11 mouse cellular contexts compared by ENCODE assay signal in genomic region chr1:93756154-93756553, GRCm38 (mm10). TPM values are rescaled to one million over a fixed set of nuclear protein-coding genes. Genes with fewer than 3 reads are reported as not detected.
DNase-seq lines count a peak whose midpoint lies in the region; ATAC-seq and TF ChIP-seq lines count a peak whose summit lies in the region.
"Had no signal": no experiment of that assay in that cellular context is flagged by ENCODE, and none has a peak within 500 bp of the region (broad histone marks: within the 10 kb centered on the region; RNA-seq: fewer than 3 reads in every experiment).

No protein-coding gene starts in this region.

- no peaks in the 10 kb centered on the region for H3K36me3 ChIP-seq in heart, postnatal 0 days (replicated peaks; ENCODE audit: control insufficient read depth, insufficient read depth, low read length)
- no peaks in the 10 kb centered on the region for H3K36me3 ChIP-seq in heart, embryonic 10.5 days
- H3K36me3 ChIP-seq in forebrain, embryonic 16.5 days (ENCODE audit: control insufficient read depth, insufficient read depth): no peaks in the 10 kb centered on the region

- H3K4me3 ChIP-seq in heart, postnatal 0 days (ENCODE audit: low read depth, low read length): no peak overlapping the region
- H3K4me3 ChIP-seq in heart, embryonic 10.5 days: no peak overlapping the region
- H3K4me3 ChIP-seq in forebrain, embryonic 16.5 days (replicated peaks; ENCODE audit: low read length): no peak overlapping the region

- H3K27me3 ChIP-seq in heart, postnatal 0 days (ENCODE audit: control insufficient read depth, insufficient read depth, low read length): no peaks in the 10 kb centered on the region
- no peaks in the 10 kb centered on the region for H3K27me3 ChIP-seq in heart, embryonic 10.5 days (ENCODE audit: insufficient read depth, poor library complexity, severe bottlenecking)
- no peaks in the 10 kb centered on the region for H3K27me3 ChIP-seq in forebrain, embryonic 16.5 days (replicated peaks; ENCODE audit: control insufficient read depth, insufficient read depth, low read length)

- H3K9me3 ChIP-seq in heart, postnatal 0 days (replicated peaks; ENCODE audit: control insufficient read depth, low read length): no peaks in the 10 kb centered on the region
- no peaks in the 10 kb centered on the region for H3K9me3 ChIP-seq in heart, embryonic 10.5 days
- no peaks in the 10 kb centered on the region for H3K9me3 ChIP-seq in forebrain, embryonic 16.5 days (ENCODE audit: control insufficient read depth, low read length)

- TF ChIP-seq CTCF in heart, postnatal 0 days (IDR thresholded peaks at IDR 0.05; ENCODE audit: low read depth): no peak

- peaks cover 12% of the 10 kb centered on the region; the same call in 1 of the 2 replicates for H3K4me1 ChIP-seq in heart, postnatal 0 days (ENCODE audit: control insufficient read depth, insufficient read depth)
- H3K4me1 ChIP-seq in heart, embryonic 10.5 days: 0 out of 2 replicates have a peak, but pooled peaks cover 3% of the 10 kb centered on the region
- peaks cover 22% of the 10 kb centered on the region for H3K4me1 ChIP-seq in forebrain, embryonic 16.5 days (replicated peaks; ENCODE audit: control insufficient read depth, insufficient read depth, low read length)

- H3K4me2 ChIP-seq in heart, postnatal 0 days (ENCODE audit: low read depth, low read length): peak overlapping the region; percentile 67; the same call in 1 of the 2 replicates
- peak overlapping the region; percentile 68; the same call in 1 of the 2 replicates for H3K4me2 ChIP-seq in forebrain, embryonic 16.5 days (ENCODE audit: low read length)

- H3K9ac ChIP-seq in heart, postnatal 0 days (replicated peaks; ENCODE audit: low read depth, low read length): no peak overlapping the region
- H3K9ac ChIP-seq in forebrain, embryonic 16.5 days (replicated peaks; ENCODE audit: low read depth, low read length): no peak overlapping the region

- no peak overlapping the region for H3K27ac ChIP-seq in heart, postnatal 0 days (ENCODE audit: low read depth)
- no peak overlapping the region for H3K27ac ChIP-seq in heart, embryonic 10.5 days
- H3K27ac ChIP-seq in forebrain, embryonic 16.5 days (ENCODE audit: low read length): no peak overlapping the region

- TF ChIP-seq EP300 in heart, postnatal 0 days (IDR thresholded peaks at IDR 0.05; ENCODE audit: low read depth): no peak

- no peak for ATAC-seq in heart, postnatal 0 days (ENCODE audit: insufficient read depth, low read depth)
- ATAC-seq in forebrain, embryonic 16.5 days: no peak
- peak; percentile 36 for ATAC-seq in megakaryocyte progenitor cell, adult 5-6 weeks (replicated peaks; ENCODE audit: poor library complexity)

- DNase-seq in heart, postnatal 0 days (ENCODE audit: low spot score): no peak
- no peak for DNase-seq in heart, embryonic 10.5 days (ENCODE audit: low spot score)
- peak; percentile 70 for DNase-seq in c-Kit-positive CD71-positive TER-119-positive erythroid progenitor cells, embryonic 14.5 days (ENCODE audit: low spot score)
- DNase-seq in adrenal gland, adult 2 months: no peak
- no peak for DNase-seq in adrenal gland, adult 18-20 months (ENCODE audit: low spot score in 2 of 2)
- DNase-seq in heart, adult 9 months (ENCODE audit: low spot score in 2 of 2): no peak
- DNase-seq: cerebellum, adult 11 months; kidney, postnatal 25 days; lung, postnatal 36 days had no signal

RNA-seq across cellular contexts. Expression of gene Thap4, which starts 1.5 kb away (rescaled TPM):
- total RNA-seq in heart, postnatal 0 days (2014; rRNA removed; ENCODE audit: low replicate concordance): 57.2 and 81.4 TPM in 2 replicates
- 53.9 and 56.7 TPM in 2 replicates for polyA plus RNA-seq in heart, postnatal 0 days (2015; fragmentation: Nextera tagmentation; extraction: Ambion mirVana)
- polyA plus RNA-seq in heart, embryonic 10.5 days (2016; fragmentation: Nextera tagmentation; extraction: Ambion mirVana): 42.9 and 56.5 TPM in 2 replicates
- polyA plus RNA-seq in forebrain, embryonic 16.5 days (2015; fragmentation: Nextera tagmentation; extraction: Ambion mirVana): 47.5 and 50.2 TPM in 2 replicates
- 40.9 and 47.0 TPM in 2 replicates for total RNA-seq in megakaryocyte progenitor cell, adult 5-6 weeks (2015)
- 21.0 and 26.2 TPM in 2 replicates for total RNA-seq in megakaryocyte progenitor cell, adult 5-6 weeks (2017)
- 10 to 100 TPM; 49.2 to 52.0 TPM for total RNA-seq in adrenal gland, adult 2 months (2021)
- polyA plus RNA-seq in adrenal gland, adult 2 months (2012; rRNA removed): 44.0 and 45.1 TPM in 2 replicates
- total RNA-seq in adrenal gland, adult 18-20 months (2021): 10 to 100 TPM; 46.3 to 52.4 TPM

RNA-seq across cellular contexts. Expression of gene Atg4b, which starts 4.9 kb away (rescaled TPM):
- 22.3 and 47.8 TPM in 2 replicates for total RNA-seq in heart, postnatal 0 days (2014; rRNA removed; ENCODE audit: low replicate concordance)
- polyA plus RNA-seq in heart, postnatal 0 days (2015; fragmentation: Nextera tagmentation; extraction: Ambion mirVana): 50.3 and 61.1 TPM in 2 replicates
- polyA plus RNA-seq in heart, embryonic 10.5 days (2016; fragmentation: Nextera tagmentation; extraction: Ambion mirVana): 69.3 and 78.3 TPM in 2 replicates
- 104 and 108 TPM in 2 replicates for polyA plus RNA-seq in forebrain, embryonic 16.5 days (2015; fragmentation: Nextera tagmentation; extraction: Ambion mirVana)
- total RNA-seq in megakaryocyte progenitor cell, adult 5-6 weeks (2015): 17.6 and 21.0 TPM in 2 replicates
- 50.7 and 58.5 TPM in 2 replicates for total RNA-seq in megakaryocyte progenitor cell, adult 5-6 weeks (2017)
- 10 to 100 TPM; 73.5 to 87.9 TPM for total RNA-seq in adrenal gland, adult 2 months (2021)
- 43.7 and 50.8 TPM in 2 replicates for polyA plus RNA-seq in adrenal gland, adult 2 months (2012; rRNA removed)
- total RNA-seq in adrenal gland, adult 18-20 months (2021): 10 to 100 TPM; 82.7 to 85.3 TPM

RNA-seq across cellular contexts. Expression of gene Dtymk, which starts 45.6 kb away (rescaled TPM):
- total RNA-seq in heart, postnatal 0 days (2014; rRNA removed; ENCODE audit: low replicate concordance): 45.6 and 58.7 TPM in 2 replicates
- polyA plus RNA-seq in heart, postnatal 0 days (2015; fragmentation: Nextera tagmentation; extraction: Ambion mirVana): 86.7 and 94.8 TPM in 2 replicates
- 214 and 261 TPM in 2 replicates for polyA plus RNA-seq in heart, embryonic 10.5 days (2016; fragmentation: Nextera tagmentation; extraction: Ambion mirVana)
- 180 and 189 TPM in 2 replicates for polyA plus RNA-seq in forebrain, embryonic 16.5 days (2015; fragmentation: Nextera tagmentation; extraction: Ambion mirVana)
- total RNA-seq in megakaryocyte progenitor cell, adult 5-6 weeks (2015): 234 TPM in 2 replicates
- 229 and 230 TPM in 2 replicates for total RNA-seq in megakaryocyte progenitor cell, adult 5-6 weeks (2017)
- 10 to 100 TPM; 50.6 to 66.3 TPM for total RNA-seq in adrenal gland, adult 2 months (2021)
- polyA plus RNA-seq in adrenal gland, adult 2 months (2012; rRNA removed): 43.2 and 44.5 TPM in 2 replicates
- 10 to 100 TPM; 54.6 to 57.5 TPM for total RNA-seq in adrenal gland, adult 18-20 months (2021)

RNA-seq across cellular contexts. Expression of gene Ing5, which starts 47.6 kb away (rescaled TPM):
- total RNA-seq in heart, postnatal 0 days (2014; rRNA removed; ENCODE audit: low replicate concordance): 5.1 and 9.9 TPM in 2 replicates
- 5.8 and 6.4 TPM in 2 replicates for polyA plus RNA-seq in heart, postnatal 0 days (2015; fragmentation: Nextera tagmentation; extraction: Ambion mirVana)
- polyA plus RNA-seq in heart, embryonic 10.5 days (2016; fragmentation: Nextera tagmentation; extraction: Ambion mirVana): 20.3 and 21.1 TPM in 2 replicates
- 11.9 and 12.3 TPM in 2 replicates for polyA plus RNA-seq in forebrain, embryonic 16.5 days (2015; fragmentation: Nextera tagmentation; extraction: Ambion mirVana)
- 9.0 and 10.2 TPM in 2 replicates for total RNA-seq in megakaryocyte progenitor cell, adult 5-6 weeks (2015)
- 38.3 and 42.8 TPM in 2 replicates for total RNA-seq in megakaryocyte progenitor cell, adult 5-6 weeks (2017)
- 10 to 100 TPM; 14.8 to 19.1 TPM for total RNA-seq in adrenal gland, adult 2 months (2021)
- 4.3 and 4.6 TPM in 2 replicates for polyA plus RNA-seq in adrenal gland, adult 2 months (2012; rRNA removed)
- total RNA-seq in adrenal gland, adult 18-20 months (2021): 10 to 100 TPM; 16.4 to 16.9 TPM
